Comparison of ENCODE assay signal across 28 mouse cellular contexts in genomic region chr6:45113613-45114012, GRCm38 (mm10). TPM values are rescaled to one million over a fixed set of nuclear protein-coding genes. Genes with fewer than 3 reads are reported as not detected.
DNase-seq lines count a peak whose midpoint lies in the region; ATAC-seq lines count a peak whose summit lies in the region.
"Had no signal": no experiment of that assay in that cellular context is flagged by ENCODE, and none has a peak within 500 bp of the region (broad histone marks: within the 10 kb centered on the region; RNA-seq: fewer than 3 reads in every experiment).

No protein-coding gene starts in this region.

- no peaks in the 10 kb centered on the region for H3K36me3 ChIP-seq in forebrain, embryonic 16.5 days (ENCODE audit: control insufficient read depth, insufficient read depth)
- no peaks in the 10 kb centered on the region for H3K36me3 ChIP-seq in forebrain, embryonic 15.5 days
- H3K36me3 ChIP-seq: embryonic facial prominence, embryonic 13.5 days; embryonic facial prominence, embryonic 15.5 days; forebrain, embryonic 10.5 days; G1E had no signal

- H3K27ac ChIP-seq in forebrain, embryonic 16.5 days (ENCODE audit: low read length): no peak overlapping the region
- H3K27ac ChIP-seq in forebrain, embryonic 15.5 days (replicated peaks): no peak overlapping the region
- H3K27ac ChIP-seq: embryonic facial prominence, embryonic 13.5 days; embryonic facial prominence, embryonic 15.5 days; forebrain, embryonic 10.5 days; forebrain, embryonic 13.5 days had no signal

- DNase-seq in embryo, embryonic 10.5 days (ENCODE audit: low spot score): peak; percentile 0
- DNase-seq in embryo, embryonic 9.5 days (ENCODE audit: extremely low spot score): no peak
- DNase-seq in brain, adult 2 months (ENCODE audit: low read depth, low spot score): peak; percentile 10
- DNase-seq in retina, embryonic 14.5 days (ENCODE audit: low spot score): peak; percentile 3
- DNase-seq in frontal cortex, postnatal 36 days (ENCODE audit: low spot score in 2 of 2): no peak
- DNase-seq in testis, postnatal 14 days (ENCODE audit: low spot score): no peak
- DNase-seq: adrenal gland, adult 8-10 months; adrenal gland, postnatal 14 days; adrenal gland, postnatal 36 days; B cell, adult 2 months; cerebellum, adult 11 months; cerebellum, adult 18-20 months; cerebellum, adult 8-10 months; cerebellum, adult 9-11 months; cerebellum, postnatal 14 days; cerebellum, postnatal 36 days had no signal

- H3K9ac ChIP-seq in forebrain, embryonic 16.5 days (replicated peaks; ENCODE audit: low read depth, low read length): no peak overlapping the region
- H3K9ac ChIP-seq in forebrain, embryonic 15.5 days (replicated peaks): no peak overlapping the region
- H3K9ac ChIP-seq: embryonic facial prominence, embryonic 13.5 days; embryonic facial prominence, embryonic 15.5 days; forebrain, embryonic 13.5 days had no signal

- no peaks in the 10 kb centered on the region for H3K4me1 ChIP-seq in forebrain, embryonic 16.5 days (replicated peaks; ENCODE audit: control insufficient read depth, insufficient read depth, low read length)
- H3K4me1 ChIP-seq in forebrain, embryonic 15.5 days: no peaks in the 10 kb centered on the region
- H3K4me1 ChIP-seq: embryonic facial prominence, embryonic 13.5 days; embryonic facial prominence, embryonic 15.5 days; forebrain, embryonic 10.5 days; forebrain, embryonic 13.5 days had no signal

- H3K4me2 ChIP-seq in forebrain, embryonic 16.5 days (ENCODE audit: low read length): no peak overlapping the region
- H3K4me2 ChIP-seq in forebrain, embryonic 15.5 days (replicated peaks): no peak overlapping the region
- H3K4me2 ChIP-seq: embryonic facial prominence, embryonic 13.5 days; embryonic facial prominence, embryonic 15.5 days; forebrain, embryonic 13.5 days had no signal

- H3K27me3 ChIP-seq in forebrain, embryonic 16.5 days (replicated peaks; ENCODE audit: control insufficient read depth, insufficient read depth, low read length): no peaks in the 10 kb centered on the region
- H3K27me3 ChIP-seq in forebrain, embryonic 15.5 days: no peaks in the 10 kb centered on the region
- H3K27me3 ChIP-seq: CH12.LX; embryonic facial prominence, embryonic 13.5 days; embryonic facial prominence, embryonic 15.5 days; forebrain, embryonic 13.5 days; Patski had no signal

- no peaks in the 10 kb centered on the region for H3K9me3 ChIP-seq in forebrain, embryonic 16.5 days (ENCODE audit: control insufficient read depth, low read length)
- H3K9me3 ChIP-seq in forebrain, embryonic 15.5 days: no peaks in the 10 kb centered on the region
- H3K9me3 ChIP-seq: embryonic facial prominence, embryonic 13.5 days; embryonic facial prominence, embryonic 15.5 days; forebrain, embryonic 10.5 days; forebrain, embryonic 13.5 days; G1E had no signal

- H3K4me3 ChIP-seq in forebrain, embryonic 16.5 days (replicated peaks; ENCODE audit: low read length): no peak overlapping the region
- H3K4me3 ChIP-seq in forebrain, embryonic 15.5 days: no peak overlapping the region
- H3K4me3 ChIP-seq: embryonic facial prominence, embryonic 13.5 days; embryonic facial prominence, embryonic 15.5 days; erythroblast, embryonic 14.5 days; forebrain, embryonic 10.5 days; forebrain, embryonic 13.5 days had no signal

- peak; percentile 72 for ATAC-seq in forebrain, embryonic 16.5 days
- ATAC-seq in forebrain, embryonic 15.5 days (replicated peaks): no peak
- ATAC-seq: activated CD4-positive, CD25-positive, alpha-beta regulatory T cell, adult 4 months; CD4-positive, CD25-positive, alpha-beta regulatory T cell, adult 4 months; forebrain, embryonic 13.5 days; Patski had no signal

RNA-seq across cellular contexts. Expression of gene Cntnap2, which starts 54.5 kb away (rescaled TPM):
- polyA plus RNA-seq in forebrain, embryonic 16.5 days (2015; fragmentation: Nextera tagmentation; extraction: Ambion mirVana): 49.8 and 72.7 TPM in 2 replicates
- polyA plus RNA-seq in forebrain, embryonic 15.5 days (2015; fragmentation: Nextera tagmentation; extraction: Ambion mirVana): 64.6 and 67.0 TPM in 2 replicates
- polyA plus RNA-seq: G1E had no signal

Comparison
In these comparisons a context has a peak if more than half of its experiments do, and no peak if none do; other contexts are left out.
1. DNase-seq: peak in embryo, embryonic 10.5 days (single experiment), brain, adult 2 months (single experiment) and retina, embryonic 14.5 days (single experiment); none in embryo, embryonic 9.5 days (single experiment), frontal cortex, postnatal 36 days (0 of 2) and testis, postnatal 14 days (single experiment).